In genomic region chr2:125340381-125340780, GRCm38 (mm10) we compare ENCODE assay signal across 24 mouse cellular contexts.
"Had no signal": no experiment of that assay in that cellular context is flagged by ENCODE, and none has a peak within 500 bp of the region (broad histone marks: within the 10 kb centered on the region; RNA-seq: fewer than 3 reads in every experiment).

No protein-coding gene starts in this region.

- H3K9ac ChIP-seq: forebrain, postnatal 0 days; heart, embryonic 13.5 days; heart, embryonic 15.5 days; hindbrain, embryonic 13.5 days; hindbrain, embryonic 15.5 days; limb, embryonic 12.5 days; liver, embryonic 13.5 days; liver, embryonic 15.5 days; liver, postnatal 0 days had no signal

- H3K9me3 ChIP-seq: heart, embryonic 10.5 days; heart, embryonic 13.5 days; heart, embryonic 15.5 days; hindbrain, embryonic 13.5 days; hindbrain, embryonic 15.5 days; limb, embryonic 10.5 days; limb, embryonic 12.5 days; liver, embryonic 13.5 days; liver, embryonic 15.5 days had no signal

- ATAC-seq: forebrain, postnatal 0 days; hindbrain, postnatal 0 days; intestine, postnatal 0 days; liver, postnatal 0 days had no signal

- DNase-seq: forebrain, postnatal 0 days; gastrocnemius, postnatal 10 days; heart, adult 18-20 months; heart, postnatal 14 days; heart, postnatal 36 days; kidney, adult 2 months; kidney, postnatal 10 days; kidney, postnatal 4 days; liver; liver, embryonic 13.5 days; liver, postnatal 0 days had no signal

- H3K4me2 ChIP-seq: heart, embryonic 13.5 days; heart, embryonic 15.5 days; hindbrain, embryonic 13.5 days; hindbrain, embryonic 15.5 days; limb, embryonic 12.5 days; liver, embryonic 11.5 days; liver, embryonic 13.5 days; liver, embryonic 15.5 days had no signal

- H3K27me3 ChIP-seq: heart, embryonic 13.5 days; heart, embryonic 15.5 days; hindbrain, embryonic 13.5 days; hindbrain, embryonic 15.5 days; limb, embryonic 12.5 days; liver, embryonic 13.5 days; liver, embryonic 15.5 days had no signal

- H3K27ac ChIP-seq: heart, embryonic 10.5 days; heart, embryonic 13.5 days; heart, embryonic 15.5 days; hindbrain, embryonic 13.5 days; hindbrain, embryonic 15.5 days; hindbrain, postnatal 0 days; layer of hippocampus, adult 2 months; left cerebral cortex, adult 2 months; limb, embryonic 10.5 days; limb, embryonic 12.5 days; liver, embryonic 13.5 days; liver, embryonic 15.5 days had no signal

- H3K4me1 ChIP-seq: heart, embryonic 10.5 days; heart, embryonic 13.5 days; heart, embryonic 15.5 days; hindbrain, embryonic 13.5 days; hindbrain, embryonic 15.5 days; limb, embryonic 10.5 days; limb, embryonic 12.5 days; liver, embryonic 13.5 days; liver, embryonic 15.5 days had no signal

- H3K36me3 ChIP-seq: liver, embryonic 13.5 days; liver, embryonic 15.5 days had no signal

- H3K4me3 ChIP-seq: heart, embryonic 10.5 days; heart, embryonic 13.5 days; heart, embryonic 15.5 days; hindbrain, embryonic 13.5 days; hindbrain, embryonic 15.5 days; layer of hippocampus, adult 2 months; left cerebral cortex, adult 2 months; limb, embryonic 10.5 days; limb, embryonic 12.5 days; liver, embryonic 13.5 days; liver, embryonic 15.5 days had no signal
